Mouse (Mus musculus): ENCODE measurements around the gene Rnf41.

The Rnf41 gene

DNA sequence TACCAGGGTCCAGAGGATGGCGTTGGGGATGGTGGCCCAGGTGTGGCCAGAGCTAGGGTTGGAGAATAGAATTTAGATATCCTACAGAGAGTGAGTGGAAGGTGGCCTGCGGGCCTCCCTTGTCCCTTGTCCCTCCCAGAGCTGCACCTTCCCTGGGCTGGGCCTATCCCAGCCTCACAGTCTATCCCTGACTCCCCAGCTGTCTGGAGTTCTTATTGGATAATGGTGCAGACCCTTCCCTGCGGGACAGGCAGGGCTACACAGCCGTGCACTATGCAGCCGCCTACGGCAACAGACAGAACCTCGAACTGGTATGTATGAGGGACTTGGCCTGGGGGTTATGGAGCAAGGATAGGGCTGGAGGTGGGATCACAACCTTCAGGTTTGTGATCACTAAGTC is 25.6 kb upstream of the Rnf41 start:
- DNase-seq (ENCODE audit: low spot score), result no peak

DNA sequence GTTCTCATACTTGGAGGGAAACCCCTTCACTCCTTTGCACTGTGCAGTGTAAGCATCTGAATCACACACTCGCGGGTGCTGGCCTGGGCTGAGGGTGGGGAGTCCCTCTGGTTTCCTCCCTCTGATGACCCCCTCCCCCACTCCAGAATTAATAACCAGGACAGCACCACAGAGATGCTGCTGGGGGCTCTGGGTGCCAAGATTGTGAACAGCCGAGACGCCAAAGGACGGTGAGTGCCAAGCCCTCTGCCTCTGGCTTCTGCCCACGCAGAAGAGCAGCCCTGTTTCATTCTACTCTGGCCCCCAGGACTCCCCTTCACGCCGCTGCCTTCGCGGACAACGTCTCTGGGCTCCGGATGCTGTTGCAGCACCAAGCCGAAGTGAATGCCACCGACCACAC is 22.5 kb upstream of the Rnf41 start:
- no peak for DNase-seq (ENCODE audit: low spot score)

DNA sequence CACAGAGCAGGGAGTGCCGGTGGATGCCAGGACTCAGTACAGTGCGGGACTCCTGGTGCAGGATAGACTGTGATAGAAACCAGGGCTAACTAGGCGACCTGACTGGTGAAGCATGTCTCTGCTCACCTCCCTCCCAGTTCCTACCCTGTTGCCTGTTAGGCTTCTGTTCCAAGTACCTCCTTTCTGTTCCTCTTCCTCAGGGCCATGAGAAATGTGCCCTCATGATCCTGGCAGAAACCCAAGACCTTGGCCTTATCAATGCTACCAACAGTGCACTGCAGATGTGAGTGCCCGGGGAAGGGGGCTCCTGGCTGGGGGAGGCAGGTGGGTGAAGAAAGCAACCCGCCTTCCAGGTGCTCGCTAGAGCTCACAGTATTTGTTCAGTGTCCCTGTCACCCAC is 21.9 kb upstream of the Rnf41 start:
- DNase-seq (ENCODE audit: low spot score), result no peak

DNA sequence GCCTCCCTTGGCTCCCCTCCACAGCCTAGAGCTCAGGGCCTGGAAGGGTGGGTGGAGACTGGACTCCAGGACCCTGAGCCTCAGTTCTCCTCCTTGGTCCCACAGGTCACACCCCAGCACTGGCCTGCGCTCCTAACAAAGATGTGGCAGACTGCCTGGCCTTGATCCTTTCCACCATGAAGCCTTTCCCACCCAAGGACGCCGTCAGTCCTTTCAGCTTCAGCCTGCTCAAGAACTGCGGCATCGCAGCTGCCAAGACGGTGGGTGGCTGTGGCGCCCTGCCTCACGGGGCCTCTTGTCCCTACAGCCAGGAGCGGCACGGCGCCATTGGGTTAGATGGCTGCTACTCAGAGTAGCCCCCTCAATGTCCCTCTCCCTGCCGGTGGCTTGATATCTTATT is 21.1 kb upstream of the Rnf41 start:
- no peak for DNase-seq (ENCODE audit: low spot score)

DNA sequence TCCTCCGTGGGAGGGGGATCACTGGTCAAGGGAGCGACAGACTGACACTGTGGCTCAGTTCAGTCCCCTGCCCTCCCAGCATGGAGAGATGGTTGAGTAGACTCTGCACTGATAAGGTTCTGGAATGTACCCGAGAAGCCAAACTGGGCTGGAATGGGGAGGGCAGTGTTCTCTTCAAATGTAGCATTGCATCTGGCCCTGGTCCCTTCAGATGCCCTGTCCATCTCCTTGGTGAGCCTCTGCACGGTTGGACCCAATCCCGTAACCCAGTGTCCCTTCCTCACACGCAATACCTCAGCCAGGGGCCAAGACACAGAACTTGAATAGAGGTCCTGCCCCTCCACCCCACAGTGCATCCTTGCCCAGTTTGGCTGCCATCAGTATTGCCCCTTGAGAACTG is 19.6 kb upstream of the Rnf41 start:
- DNase-seq (ENCODE audit: low spot score), result no peak

GRCm38 (mm10) chr10:128396017-128396673 is 15.3 kb upstream of the Rnf41 start:
- DNase-seq (ENCODE audit: low spot score), result no peak

- no peak for DNase-seq (ENCODE audit: low spot score)
These were observed 14.7 kb upstream of the Rnf41 start for GRCm38 (mm10) chr10:128396716-128397264.

GRCm38 (mm10) chr10:128397466-128397865 is 14.0 kb upstream of the Rnf41 start:
- DNase-seq (ENCODE audit: low spot score), result no peak

GRCm38 (mm10) chr10:128400338-128400737 is 11.1 kb upstream of the Rnf41 start:
- no peak for DNase-seq (ENCODE audit: low spot score)

- no peak for DNase-seq (ENCODE audit: low spot score)
These were observed 10.4 kb upstream of the Rnf41 start, which contains the start of gene Slc39a5 for GRCm38 (mm10) chr10:128401056-128401455. Gene Slc39a5 (minus strand): TSS chr10:128401229.

GRCm38 (mm10) chr10:128401638-128402037 is 9.8 kb upstream of the Rnf41 start:
- no peak for DNase-seq (ENCODE audit: low spot score)

GRCm38 (mm10) chr10:128403931-128404330 is 7.5 kb upstream of the Rnf41 start:
- no peak for DNase-seq (ENCODE audit: low spot score)

GRCm38 (mm10) chr10:128408591-128409535 is 2.6 kb upstream of the Rnf41 start:
- no peak for DNase-seq (ENCODE audit: low spot score)

DNA sequence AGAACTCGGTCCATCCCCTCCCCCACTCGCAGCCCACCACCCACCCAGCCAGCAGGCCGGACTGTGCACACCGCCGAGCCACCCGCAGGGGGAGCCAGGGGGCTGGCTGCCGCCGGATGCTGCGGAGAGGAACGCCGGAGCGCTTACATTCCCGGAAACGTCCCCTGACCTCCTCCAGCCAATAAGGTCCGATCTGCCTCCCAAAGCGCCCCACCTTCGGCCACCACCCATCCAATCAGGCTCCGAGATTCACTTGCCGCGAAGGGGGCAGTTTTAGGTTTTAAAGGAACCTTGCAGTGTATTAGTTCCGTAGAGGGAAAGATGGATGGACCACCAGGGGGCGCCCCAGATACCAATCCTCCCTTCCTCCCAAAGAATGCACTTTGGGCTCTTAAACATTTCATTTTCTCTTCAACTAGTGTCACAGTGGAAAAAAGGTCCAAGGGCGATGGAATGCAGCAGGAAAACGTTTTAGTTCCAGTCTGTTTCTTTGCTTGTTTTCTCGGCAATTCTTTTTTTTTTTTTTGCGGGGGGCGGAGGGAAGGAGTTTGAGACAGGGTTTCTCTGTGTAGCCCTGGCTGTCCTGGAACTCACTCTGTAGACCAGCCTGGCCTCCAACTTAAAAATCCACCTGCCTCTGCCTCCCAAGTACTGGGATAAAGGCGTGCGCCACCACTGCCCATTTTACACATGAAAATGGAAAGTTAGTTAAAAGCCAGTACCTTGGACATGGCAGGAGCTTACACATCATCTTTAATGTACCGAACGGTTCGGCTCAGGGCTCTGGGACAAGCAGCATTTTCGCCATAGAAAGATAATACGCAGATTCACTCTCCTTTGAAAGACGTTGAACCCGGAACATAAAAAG is 1.5 kb upstream of the Rnf41 start:
- DNase-seq (ENCODE audit: low spot score), result peak; percentile 98

DNA sequence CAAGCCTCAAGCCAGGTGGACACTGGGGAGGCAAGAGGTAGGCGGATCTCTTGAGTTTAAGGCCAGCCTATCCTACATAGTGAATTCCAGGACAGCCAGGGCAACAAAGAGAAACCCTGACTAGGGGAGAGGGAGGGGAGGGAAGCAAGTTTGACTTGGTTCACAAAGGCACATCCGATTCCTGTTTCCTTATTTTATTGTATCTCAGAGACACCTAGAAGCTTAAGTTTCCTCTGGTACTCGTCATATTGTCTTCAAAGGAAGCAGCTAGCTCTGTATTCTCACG is 954 bp upstream of the Rnf41 start:
- no peak for DNase-seq (ENCODE audit: low spot score)

GRCm38 (mm10) chr10:128412055-128412381 is 561 bp downstream of the Rnf41 start:
- DNase-seq (ENCODE audit: low spot score), result peak; percentile 53

DNA sequence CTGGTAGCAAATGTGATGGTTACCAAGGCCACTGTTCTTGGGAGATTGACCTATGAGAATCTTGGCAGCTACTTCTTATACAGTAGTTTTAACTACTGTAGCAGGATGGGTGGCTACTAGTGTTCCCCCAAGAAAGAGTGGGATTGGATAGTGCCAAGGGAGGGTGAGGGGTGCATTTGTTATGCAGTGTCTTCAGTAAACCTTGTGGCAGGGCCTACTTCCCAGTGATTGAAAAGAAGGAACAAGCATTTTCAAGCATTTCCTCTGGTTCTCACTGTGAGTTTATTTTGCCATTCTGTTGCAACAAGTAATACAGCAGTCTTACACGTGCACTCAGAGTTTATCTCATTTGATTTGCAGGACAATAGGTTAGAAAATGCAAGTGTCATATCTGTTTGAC is 1.1 kb downstream of the Rnf41 start:
- DNase-seq (ENCODE audit: low spot score), result no peak

GRCm38 (mm10) chr10:128413076-128413475 is 1.6 kb downstream of the Rnf41 start:
- DNase-seq (ENCODE audit: low spot score), result no peak

DNA sequence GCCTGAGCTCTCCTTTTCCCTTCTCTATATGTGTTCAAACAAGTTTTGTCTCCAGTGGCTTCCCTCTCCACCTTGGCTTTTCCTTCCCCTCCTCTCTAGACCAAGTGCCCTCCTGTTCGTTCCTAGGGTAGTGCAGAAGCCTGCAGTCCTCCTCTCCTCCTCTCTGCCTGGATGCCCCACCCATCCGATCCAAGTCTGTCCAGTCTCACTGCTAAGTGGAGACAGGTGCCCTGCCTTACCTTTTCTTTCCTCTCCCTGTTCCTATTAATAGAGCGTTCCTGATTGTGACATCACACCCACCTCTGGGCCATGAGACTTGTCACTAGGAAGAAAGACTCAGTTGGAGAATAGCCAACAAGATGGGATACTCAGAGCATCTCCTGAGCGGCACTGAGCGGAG is 3.4 kb downstream of the Rnf41 start:
- no peak for DNase-seq (ENCODE audit: low spot score)

DNA sequence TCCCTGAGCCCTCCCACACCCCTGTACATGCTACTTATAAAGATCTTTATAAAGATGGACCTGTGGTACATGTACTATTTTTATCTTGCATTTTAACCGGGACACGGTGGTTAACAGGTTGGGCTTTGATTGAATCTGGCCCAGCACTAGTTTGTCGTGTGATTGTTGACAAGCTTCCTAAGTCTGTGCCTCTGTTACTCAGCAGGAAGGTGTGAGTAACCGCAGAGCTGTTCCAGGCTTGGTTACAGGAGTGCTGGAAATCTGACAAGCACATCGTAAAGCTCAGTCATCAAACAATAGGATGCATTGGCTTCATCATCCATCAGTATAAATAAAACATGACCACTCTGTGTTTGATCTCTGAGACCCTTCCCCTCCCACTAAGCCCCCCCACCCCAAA is 11.0 kb downstream of the Rnf41 start:
- no peak for DNase-seq (ENCODE audit: low spot score)

GRCm38 (mm10) chr10:128424604-128425003 is 13.1 kb downstream of the Rnf41 start:
- DNase-seq (ENCODE audit: low spot score), result no peak

DNA sequence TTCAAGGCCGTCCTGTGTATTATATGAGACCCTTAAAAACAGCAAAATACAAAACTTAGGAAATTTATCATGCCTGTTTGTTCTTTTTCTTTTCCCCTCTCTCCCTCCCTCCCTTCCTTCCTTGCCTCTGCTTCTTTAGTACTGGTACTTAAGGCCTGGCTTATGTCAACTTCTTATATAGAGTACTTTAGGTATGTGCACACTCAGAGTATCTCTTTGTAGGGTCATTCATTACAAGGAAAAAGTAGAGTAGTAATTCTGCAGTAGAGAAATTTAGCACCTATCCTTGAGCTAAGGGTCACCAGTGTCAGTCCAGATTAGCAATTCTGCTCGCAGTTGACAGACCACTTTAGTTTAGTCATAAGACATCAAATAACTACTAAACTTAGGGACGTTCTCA is 13.8 kb downstream of the Rnf41 start:
- DNase-seq (ENCODE audit: low spot score), result no peak
